Mouse (Mus musculus) limb, embryonic 11.5 days (tissue): ENCODE data around the gene Maml2. TPM values are rescaled to one million over a fixed set of nuclear protein-coding genes. Genes with fewer than 3 reads are reported as not detected.

ENCODE experiments used
- ATAC-seq: fragments of 200-750 bp; cut with Nextera tagmentation; 2 replicates; pipeline ENCODE4 v1.8.0; 2017; ENCODE audit warnings: low read depth; ENCODE audit not compliant: insufficient number of reproducible peaks, low FRiP score, low TSS enrichment
- DNase-seq: peaks from one replicate; pipeline ENCODE4 v3.0.0-alpha.2; 2015; ENCODE audit warnings: low spot score
- H3K27ac ChIP-seq: fragments of 300-500 bp; sonication (generic); replicated peaks from 2 replicates; pipeline ENCODE4 v1.5.1; 2014; ENCODE audit warnings: low read depth, mild to moderate bottlenecking, low read length
- H3K27me3 ChIP-seq: fragments of 300-500 bp; sonication (generic); 2 replicates; pipeline ENCODE4 v1.6.1; 2014; ENCODE audit warnings: mild to moderate bottlenecking, low read length, mixed read lengths; ENCODE audit not compliant: control insufficient read depth, insufficient read depth
- H3K36me3 ChIP-seq: fragments of 300-500 bp; sonication (generic); 2 replicates; pipeline ENCODE4 v1.6.1; 2014; ENCODE audit warnings: mild to moderate bottlenecking, low read length, moderate library complexity, mixed read lengths; ENCODE audit not compliant: control insufficient read depth, insufficient read depth
- H3K4me1 ChIP-seq: fragments of 300-500 bp; sonication (generic); 2 replicates; pipeline ENCODE4 v1.6.1; 2014; ENCODE audit warnings: low read length, mixed read lengths; ENCODE audit not compliant: control insufficient read depth, insufficient read depth
- H3K4me2 ChIP-seq: fragments of 300-500 bp; sonication (generic); 2 replicates; pipeline ENCODE4 v1.6.1; 2014; ENCODE audit warnings: low read depth, mild to moderate bottlenecking, moderate library complexity; ENCODE audit not compliant: severe bottlenecking
- H3K4me3 ChIP-seq: fragments of 300-500 bp; sonication (generic); 2 replicates; pipeline ENCODE4 v1.5.1; 2014; ENCODE audit warnings: low read depth, low read length
- H3K9ac ChIP-seq: fragments of 300-500 bp; sonication (generic); 2 replicates; pipeline ENCODE4 v1.6.1; 2014; ENCODE audit warnings: mild to moderate bottlenecking, low read length
- H3K9me3 ChIP-seq: fragments of 300-500 bp; sonication (generic); 2 replicates; pipeline ENCODE4 v1.6.1; 2016; ENCODE audit warnings: low read length; ENCODE audit not compliant: control insufficient read depth
- WGBS: fragments of 180-500 bp; shearing (Covaris S2); extraction: QIAGEN DNeasy Blood & Tissue Kit; methylation state at CpG from one replicate; pipeline ENCODE4 v1.1.7; 2014; 5-methylcytosine and 5-hydroxymethylcytosine counted together
- polyA plus RNA-seq: library from polyadenylated mRNA; unstranded; fragments of >200 nt; fragmentation: Nextera tagmentation; extraction: Ambion mirVana; gene quantifications from 2 replicates; pipeline ENCODE4 v1.2.1, GENCODE M21; 2014

The Maml2 gene
- polyA plus RNA-seq, 1 experiment from 2014 or later = 9.3 TPM

DNA sequence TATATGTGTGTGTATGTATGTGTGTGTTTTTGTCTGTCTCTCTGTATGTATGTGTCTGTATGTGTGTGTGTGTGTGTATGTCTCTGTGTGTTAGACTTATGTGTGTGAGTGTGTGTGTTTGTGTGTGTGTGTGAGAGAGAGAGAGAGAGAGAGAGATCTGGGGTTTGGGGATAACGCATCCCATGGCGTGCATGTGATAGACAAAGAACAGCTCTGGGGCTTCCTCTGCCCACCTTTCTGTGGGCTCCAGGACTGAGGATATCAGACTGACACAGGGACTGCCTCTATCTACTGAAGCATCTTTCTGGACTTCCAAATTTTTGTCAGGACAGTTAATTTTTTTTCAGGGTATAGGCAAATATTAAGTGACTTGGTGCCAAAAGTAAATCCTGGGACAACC lies 242.5 kb downstream of the Maml2 start:
- Histone ChIP-seq H3K27me3 (no peaks in the 10 kb centered on the region), H3K9me3 (no peaks in the 10 kb centered on the region), H3K4me2 (no peak overlapping the region), H3K4me1 (peaks cover 25% of the 10 kb centered on the region), H3K27ac (no peak overlapping the region; the same call in 1 of the 2 replicates), H3K9ac (no peak overlapping the region), H3K36me3 (no peaks in the 10 kb centered on the region), H3K4me3 (no peak overlapping the region)
- no peak for DNase-seq
- 92% methylated on average over 2 of the region's 2 CpGs for whole genome bisulfite sequencing
- no peak for ATAC-seq

DNA sequence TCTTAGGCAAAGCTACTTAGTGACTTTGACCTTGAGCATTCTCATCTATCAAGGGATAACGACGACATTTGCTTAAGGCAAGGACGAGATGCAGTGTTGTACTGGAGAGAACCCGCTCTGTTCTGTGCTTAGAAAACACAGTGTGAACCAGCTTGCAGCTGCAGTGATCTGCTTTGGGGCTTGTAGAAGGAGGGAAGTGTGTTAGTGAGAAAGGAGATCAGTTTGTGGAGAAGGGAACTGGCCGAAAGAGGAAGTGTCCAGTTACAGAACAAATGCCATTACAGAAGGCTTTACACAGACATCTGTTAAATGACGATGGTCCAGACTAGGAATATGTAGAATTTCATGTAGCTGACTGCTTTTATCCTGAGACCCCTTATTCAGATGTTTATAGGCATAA lies 243.0 kb downstream of the Maml2 start:
- peak overlapping the region; percentile 60 for H3K27ac ChIP-seq
- H3K36me3 ChIP-seq = no peaks in the 10 kb centered on the region
- H3K9ac ChIP-seq = no peak overlapping the region
- ATAC-seq = peak; percentile 45; the same call in 1 of the 2 replicates
- peak; percentile 41 for DNase-seq
- no peak overlapping the region for H3K4me2 ChIP-seq
- WGBS = 16% methylated on average over 6 of the region's 6 CpGs
- peaks cover 25% of the 10 kb centered on the region for H3K4me1 ChIP-seq
- H3K4me3 ChIP-seq = no peak overlapping the region
- H3K9me3 ChIP-seq = no peaks in the 10 kb centered on the region
- H3K27me3 ChIP-seq = no peaks in the 10 kb centered on the region

DNA sequence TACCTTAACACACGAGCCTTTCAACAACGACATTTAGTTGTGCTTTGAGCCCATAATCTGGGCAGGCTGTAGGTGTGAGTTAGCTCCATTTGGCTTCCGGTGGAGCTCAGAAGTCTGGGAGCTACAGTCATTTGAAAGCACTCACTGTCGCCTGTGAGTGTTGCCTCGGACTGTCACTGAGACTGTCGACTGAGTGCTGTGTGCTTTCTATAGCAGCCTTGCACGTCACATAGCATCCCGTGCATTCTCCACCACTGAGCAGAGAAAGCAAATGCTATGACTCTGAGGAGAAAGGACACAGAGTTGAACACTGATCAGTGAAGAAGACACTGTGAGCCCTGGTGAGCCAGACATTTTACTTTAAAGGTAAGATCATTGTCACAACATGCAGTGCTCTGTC lies 245.4 kb downstream of the Maml2 start:
- Histone ChIP-seq H3K27me3 (no peaks in the 10 kb centered on the region), H3K4me1 (peaks cover 19% of the 10 kb centered on the region), H3K27ac (no peak overlapping the region), H3K4me3 (no peak overlapping the region), H3K9me3 (no peaks in the 10 kb centered on the region), H3K9ac (no peak overlapping the region), H3K36me3 (no peaks in the 10 kb centered on the region), H3K4me2 (no peak overlapping the region)
- 35% methylated on average over 8 of the region's 8 CpGs for WGBS
- ATAC-seq (no peak), DNase-seq (no peak)

DNA sequence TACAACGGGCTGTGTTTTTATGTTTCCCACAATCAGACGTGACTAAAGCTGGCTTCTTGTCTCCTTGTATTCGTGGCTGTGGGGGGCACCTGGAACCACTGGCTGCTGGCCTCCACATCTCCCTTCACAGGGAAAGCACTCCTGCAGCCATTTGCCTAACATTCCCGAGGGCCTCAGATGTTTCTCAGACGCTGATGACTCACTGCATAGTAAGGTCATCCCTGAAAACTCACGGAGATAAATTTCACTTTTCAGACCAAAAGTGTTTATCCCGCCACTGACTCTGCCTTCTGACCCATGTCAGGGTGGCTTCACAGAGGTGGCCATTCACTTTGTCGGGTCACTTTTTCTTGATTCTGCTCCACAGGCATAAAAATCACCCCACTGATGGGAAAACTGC lies 246.4 kb downstream of the Maml2 start:
- Histone ChIP-seq H3K4me1 (peaks cover 18% of the 10 kb centered on the region), H3K27ac (no peak overlapping the region), H3K27me3 (no peaks in the 10 kb centered on the region), H3K4me3 (no peak overlapping the region), H3K9me3 (no peaks in the 10 kb centered on the region), H3K9ac (no peak overlapping the region), H3K36me3 (no peaks in the 10 kb centered on the region), H3K4me2 (no peak overlapping the region)
- DNase-seq (no peak), ATAC-seq (no peak)
- 37% methylated on average over 8 of the region's 8 CpGs for WGBS

DNA sequence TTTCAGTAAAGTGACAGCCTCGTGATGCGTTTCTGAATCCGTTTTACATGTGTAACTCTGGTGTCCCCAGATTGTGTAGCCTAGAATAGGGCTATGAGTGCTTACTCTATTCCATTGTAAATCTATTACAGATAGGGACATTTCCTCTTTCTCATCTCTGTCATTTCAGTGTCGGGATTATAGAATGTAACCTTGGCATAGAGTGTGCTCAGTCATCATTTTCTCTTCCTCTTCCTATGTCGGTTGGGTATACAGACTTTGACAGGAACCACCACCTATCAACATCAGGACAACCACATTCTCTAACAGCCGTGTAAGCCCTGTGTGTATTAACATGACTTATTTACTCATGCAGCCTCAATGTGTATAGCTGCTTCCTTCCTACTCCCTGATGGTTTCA lies 248.0 kb downstream of the Maml2 start:
- no peak for DNase-seq
- no peak overlapping the region for H3K9ac ChIP-seq
- no peaks in the 10 kb centered on the region for H3K27me3 ChIP-seq
- H3K9me3 ChIP-seq = no peaks in the 10 kb centered on the region
- no peak for ATAC-seq
- H3K36me3 ChIP-seq = no peaks in the 10 kb centered on the region
- H3K4me2 ChIP-seq = no peak overlapping the region
- no peak overlapping the region for H3K4me3 ChIP-seq
- no peak overlapping the region for H3K27ac ChIP-seq
- peaks cover 15% of the 10 kb centered on the region for H3K4me1 ChIP-seq
- WGBS = 88% methylated on average over 6 of the region's 6 CpGs

DNA sequence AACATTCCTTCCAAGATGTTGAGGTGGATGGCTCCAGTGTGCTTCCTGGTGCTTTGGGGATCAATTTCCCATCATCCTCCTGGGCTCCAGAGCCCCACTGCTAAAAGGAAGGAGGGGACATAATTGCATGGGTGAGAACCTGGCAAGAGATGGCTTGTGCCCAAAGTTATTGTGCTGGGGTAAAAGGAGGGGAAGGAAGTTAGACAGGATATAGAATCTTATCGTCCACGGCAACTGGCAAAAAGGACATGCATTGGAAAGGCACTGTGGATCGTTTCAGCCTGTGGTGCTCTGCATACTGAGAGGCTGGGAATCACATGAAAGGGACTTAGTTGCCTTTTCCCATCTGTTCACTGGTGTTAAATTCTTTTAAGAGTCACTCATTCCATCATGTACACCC lies 252.2 kb downstream of the Maml2 start:
- no peak overlapping the region for H3K4me3 ChIP-seq
- 75% methylated on average over 3 of the region's 3 CpGs for WGBS
- H3K4me2 ChIP-seq = no peak overlapping the region
- no peaks in the 10 kb centered on the region for H3K36me3 ChIP-seq
- no peak overlapping the region for H3K9ac ChIP-seq
- H3K27ac ChIP-seq = no peak overlapping the region
- H3K4me1 ChIP-seq = peaks cover 10% of the 10 kb centered on the region
- H3K9me3 ChIP-seq = no peaks in the 10 kb centered on the region
- H3K27me3 ChIP-seq = no peaks in the 10 kb centered on the region
- ATAC-seq (no peak), DNase-seq (no peak)

DNA sequence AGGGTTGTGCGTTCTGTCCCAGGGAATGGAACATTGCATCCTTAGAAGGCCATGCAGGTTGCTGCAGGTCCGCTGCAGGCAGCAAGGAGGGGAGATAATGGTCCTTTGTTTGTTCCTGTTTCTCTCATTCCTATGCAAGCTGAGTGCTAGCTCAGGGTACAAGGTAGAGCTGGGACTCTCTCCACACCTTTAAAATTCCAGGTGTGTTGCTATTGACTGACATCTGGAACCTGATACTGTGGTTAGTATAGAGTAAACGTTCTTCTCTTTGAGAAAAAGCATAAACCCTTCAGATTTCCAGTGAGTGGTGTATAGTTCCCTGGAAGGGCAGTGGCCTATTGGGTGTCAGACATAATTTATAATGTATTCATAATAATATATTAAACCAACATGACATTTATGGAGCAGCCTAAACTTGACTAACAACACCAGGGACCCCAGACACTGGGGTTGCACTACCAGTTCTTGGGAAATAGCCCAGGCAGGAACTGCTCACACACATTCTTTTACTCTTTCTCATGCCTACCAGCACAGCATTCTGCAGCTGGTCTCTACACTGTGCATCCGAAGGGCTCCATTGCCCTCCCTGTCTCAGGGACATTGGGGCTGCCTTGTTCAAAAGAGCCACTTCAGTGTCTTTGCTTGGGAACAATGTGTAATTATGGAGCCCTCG lies 254.8 kb downstream of the Maml2 start:
- Histone ChIP-seq H3K4me3 (no peak overlapping the region), H3K9me3 (no peaks in the 10 kb centered on the region), H3K4me1 (peaks cover 10% of the 10 kb centered on the region), H3K4me2 (no peak overlapping the region), H3K36me3 (no peaks in the 10 kb centered on the region), H3K27me3 (no peaks in the 10 kb centered on the region), H3K9ac (no peak overlapping the region), H3K27ac (no peak overlapping the region; the same call in 1 of the 2 replicates)
- ATAC-seq (no peak), DNase-seq (no peak)
- 65% methylated on average over 5 of the region's 5 CpGs for WGBS

DNA sequence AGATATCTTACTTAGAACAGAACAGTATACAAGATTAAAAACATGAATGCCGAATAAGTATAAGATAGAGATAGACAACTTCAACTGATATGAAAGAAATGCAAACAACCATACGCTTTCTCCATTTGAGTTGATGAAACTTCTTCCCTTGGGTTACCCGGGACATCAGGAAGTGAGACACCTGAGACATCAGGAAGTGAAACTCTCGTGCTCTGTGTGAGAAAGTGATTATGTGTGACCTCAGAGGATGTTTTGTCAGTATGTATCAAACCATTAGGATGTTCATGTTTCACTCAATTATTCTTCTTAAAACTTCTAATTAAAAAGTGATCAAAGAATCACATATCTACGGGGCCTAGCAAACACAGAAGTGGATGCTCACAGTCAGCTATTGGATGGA lies 257.0 kb downstream of the Maml2 start:
- no peaks in the 10 kb centered on the region for H3K36me3 ChIP-seq
- no peak overlapping the region for H3K9ac ChIP-seq
- no peak overlapping the region for H3K27ac ChIP-seq
- 88% methylated on average over 5 of the region's 5 CpGs for WGBS
- H3K4me3 ChIP-seq = no peak overlapping the region
- H3K4me1 ChIP-seq = peaks cover 13% of the 10 kb centered on the region; the same call in 1 of the 2 replicates
- ATAC-seq = no peak
- no peaks in the 10 kb centered on the region for H3K27me3 ChIP-seq
- no peak for DNase-seq
- no peak overlapping the region for H3K4me2 ChIP-seq
- no peaks in the 10 kb centered on the region for H3K9me3 ChIP-seq

DNA sequence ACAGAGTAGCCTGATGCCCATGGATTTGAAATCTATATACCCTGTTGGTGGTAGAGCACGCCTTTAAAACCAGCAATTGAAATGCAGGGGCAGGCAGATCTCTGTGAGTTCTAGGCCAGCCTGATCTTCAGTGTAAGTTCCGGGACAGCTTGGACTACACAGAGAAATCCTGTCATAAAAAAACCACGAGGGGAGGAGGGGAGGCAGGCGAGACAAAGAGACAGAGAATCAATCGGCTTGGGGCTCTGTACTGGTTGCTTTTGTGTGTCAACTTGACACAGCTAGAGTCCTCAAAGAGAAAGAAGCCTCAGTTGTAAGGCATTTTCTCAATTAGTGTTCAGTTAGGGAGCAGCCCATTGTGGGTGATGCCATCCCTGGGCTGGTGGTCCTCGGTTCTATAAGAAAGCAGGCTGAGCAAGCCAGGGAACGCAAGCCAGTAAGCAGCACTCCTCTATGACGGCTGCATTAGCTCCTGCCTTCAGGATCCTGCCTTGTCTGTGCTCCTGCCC lies 258.3 kb downstream of the Maml2 start:
- WGBS = 81% methylated on average over 8 of the region's 8 CpGs
- Histone ChIP-seq H3K27ac (no peak overlapping the region), H3K4me1 (peaks cover 11% of the 10 kb centered on the region; the same call in 1 of the 2 replicates), H3K9ac (no peak overlapping the region), H3K36me3 (no peaks in the 10 kb centered on the region), H3K4me3 (no peak overlapping the region), H3K27me3 (no peaks in the 10 kb centered on the region), H3K4me2 (no peak overlapping the region), H3K9me3 (no peaks in the 10 kb centered on the region)
- DNase-seq (no peak), ATAC-seq (no peak)
